ENCODE assay signal across 8 mouse cellular contexts in genomic region chr3:79884305-79884704, GRCm38 (mm10). TPM values are rescaled to one million over a fixed set of nuclear protein-coding genes. Genes with fewer than 3 reads are reported as not detected.
A peak's percentile ranks its signal among the peaks of the same experiment; 100 is the strongest.
DNase-seq lines count a peak whose midpoint lies in the region; ATAC-seq and TF ChIP-seq lines count a peak whose summit lies in the region.

Fam198b (plus strand) TSS chr3:79884533.

- peak within 1 kb of the TSS; percentile 72 for H3K27ac ChIP-seq in lung, embryonic 16.5 days (ENCODE audit: low read length)
- no peak within 1 kb of the TSS for H3K27ac ChIP-seq in embryonic facial prominence, embryonic 12.5 days

- H3K9me3 ChIP-seq in lung, embryonic 16.5 days (ENCODE audit: control insufficient read depth, low read length), result no peaks in the 10 kb centered on the region
- no peaks in the 10 kb centered on the region for H3K9me3 ChIP-seq in embryonic facial prominence, embryonic 12.5 days

- H3K4me2 ChIP-seq in lung, embryonic 16.5 days (ENCODE audit: low read depth, low read length), result peak within 1 kb of the TSS; percentile 65
- peak within 1 kb of the TSS; percentile 9; the same call in 1 of the 2 replicates for H3K4me2 ChIP-seq in embryonic facial prominence, embryonic 12.5 days (replicated peaks)
- peak within 1 kb of the TSS; percentile 85 for H3K4me2 ChIP-seq in myocyte (ENCODE audit: low read depth)

- no peak within 1 kb of the TSS for H3ac ChIP-seq in myocyte (ENCODE audit: control insufficient read depth, insufficient read length)

- no peaks in the 10 kb centered on the region for H3K27me3 ChIP-seq in lung, embryonic 16.5 days (ENCODE audit: control insufficient read depth, insufficient read depth, low read depth, low read length)
- H3K27me3 ChIP-seq in embryonic facial prominence, embryonic 12.5 days, result 0 out of 2 replicates have a peak, but pooled peaks cover 3% of the 10 kb centered on the region
- H3K27me3 ChIP-seq in myocyte (ENCODE audit: control insufficient read depth, insufficient read depth, insufficient read length), result no peaks in the 10 kb centered on the region

- H3K9ac ChIP-seq in lung, embryonic 16.5 days (ENCODE audit: low read length), result peak within 1 kb of the TSS; percentile 64
- H3K9ac ChIP-seq in embryonic facial prominence, embryonic 12.5 days, result no peak within 1 kb of the TSS

- intact Hi-C loops in heart, postnatal 10 days (cut with DNase I), result loop anchor here (2.0 kb wide), 1 partner anchor 64 kb away; no protein-coding TSS in a partner anchor

- peaks cover 14% of the 10 kb centered on the region for H3K4me1 ChIP-seq in lung, embryonic 16.5 days (replicated peaks; ENCODE audit: control insufficient read depth, insufficient read depth, low read length)
- peaks cover 14% of the 10 kb centered on the region; the same call in 1 of the 2 replicates for H3K4me1 ChIP-seq in embryonic facial prominence, embryonic 12.5 days

- H3K36me3 ChIP-seq in lung, embryonic 16.5 days (ENCODE audit: control insufficient read depth, insufficient read depth, low read length), result no peaks in the 10 kb centered on the region
- no peaks in the 10 kb centered on the region for H3K36me3 ChIP-seq in embryonic facial prominence, embryonic 12.5 days
- H3K36me3 ChIP-seq in myocyte (ENCODE audit: control insufficient read depth, insufficient read depth), result no peaks in the 10 kb centered on the region

- no peak for TF ChIP-seq POLR2A in myocyte (IDR thresholded peaks at IDR 0.05; ENCODE audit: insufficient read length, low read depth)

- WGBS in lung, embryonic 16.5 days, result 24% methylated on average over 5 of the region's 5 CpGs
- 63% methylated on average over 5 of the region's 5 CpGs for WGBS in embryonic facial prominence, embryonic 12.5 days

- H3K79me2 ChIP-seq in myocyte (ENCODE audit: control insufficient read depth, insufficient read depth), result no peaks in the 10 kb centered on the region

- H3K4me3 ChIP-seq in lung, embryonic 16.5 days (ENCODE audit: low read length), result peak within 1 kb of the TSS; percentile 48
- no peak within 1 kb of the TSS for H3K4me3 ChIP-seq in embryonic facial prominence, embryonic 12.5 days
- peak within 1 kb of the TSS; percentile 25 for H3K4me3 ChIP-seq in myocyte

- ATAC-seq in lung, embryonic 16.5 days (ENCODE audit: low read depth), result peak; percentile 8; the same call in 1 of the 2 replicates
- no peak for ATAC-seq in embryonic facial prominence, embryonic 12.5 days (ENCODE audit: insufficient number of reproducible peaks, insufficient read depth, low FRiP score, low TSS enrichment)

- no peak for DNase-seq in lung, postnatal 14 days
- DNase-seq in heart, postnatal 10 days, result peak in 1 of 2 experiments; percentile 20
- no peak for DNase-seq in Muller cell, postnatal 12 days (ENCODE audit: inconsistent ontology term)
- DNase-seq in T-cell, adult 2 months (ENCODE audit: low spot score), result no peak
- no peak for DNase-seq in right cerebral cortex, postnatal 10 days (ENCODE audit: low spot score in 2 of 2)

TF ChIP-seq in myocyte, 11 proteins besides CTCF, POLR2A, EP300 and RAD21:
- no peak for TF ChIP-seq USF1 (IDR thresholded peaks at IDR 0.05; ENCODE audit: low read depth)
- no peak for TF ChIP-seq E2F4 (IDR thresholded peaks at IDR 0.05; ENCODE audit: insufficient read depth)
- no peak for TF ChIP-seq CEBPB (IDR thresholded peaks at IDR 0.05; ENCODE audit: insufficient read depth, poor library complexity, severe bottlenecking)
- TF ChIP-seq REST (IDR thresholded peaks at IDR 0.05; ENCODE audit: insufficient read depth, insufficient read length), result no peak
- TF ChIP-seq MYOD1 (IDR thresholded peaks at IDR 0.05; ENCODE audit: control insufficient read depth in 1 of 3, insufficient read length in 2 of 3, low read depth in 2 of 3), result no peak

RNA-seq across cellular contexts. Expression of gene Fam198b, which starts in this region (rescaled TPM):
- polyA plus RNA-seq in lung, embryonic 16.5 days (2015; fragmentation: Nextera tagmentation; extraction: Ambion mirVana), result 31.0 and 32.9 TPM in 2 replicates
- 5.5 and 6.6 TPM in 2 replicates for polyA plus RNA-seq in embryonic facial prominence, embryonic 12.5 days (2016; fragmentation: Nextera tagmentation; extraction: Ambion mirVana)
- total RNA-seq in heart, postnatal 10 days (2021), result 10 to 100 TPM; 73.6 to 85.2 TPM
- 1.8 TPM for polyA plus RNA-seq in myocyte (2012; fragmentation: generic; extraction: Trizol)

Comparison
In these comparisons a context has a peak if more than half of its experiments do, and no peak if none do; other contexts are left out.
1. H3K4me2 ChIP-seq: peak in every context shown above with its lines; median percentile 85 in myocyte; 65 in lung, embryonic 16.5 days; 9 in embryonic facial prominence, embryonic 12.5 days.